Mouse (Mus musculus): ENCODE measurements at regions not wholly inside any gene's neighbourhood (a gene's known extent, or its start where the extent isn't known, plus 50 kb on each side); places are given as distances from the start of the nearest gene placed in this dataset.

- TF ChIP-seq CTCF (IDR thresholded peaks at IDR 0.05; ENCODE audit: extremely low read depth, insufficient read depth, insufficient read length, insufficient replicate concordance) (no peak), POLR2A (IDR thresholded peaks at IDR 0.05; ENCODE audit: low read depth, low read length) (no peak)
Measured at GRCm38 (mm10) chr4:45734011-45734410, 64.8 kb upstream of the Aldh1b1 start.
